Mouse (Mus musculus) erythroblast, adult 5-6 weeks (primary cell): Measurements from ENCODE around the gene Fam228b. TPM values are rescaled to one million over a fixed set of nuclear protein-coding genes. Genes with fewer than 3 reads are reported as not detected.
"Not testable (repeated sequence)": the region's sequence is repeated elsewhere in the genome, so short reads cannot be mapped to it uniquely, and the experiment has no call there.

Experiments used
- ATAC-seq: replicated peaks from 2 replicates; pipeline ENCODE4 v1.8.0; 2016; ENCODE audit warnings: moderate number of reproducible peaks, mild to moderate bottlenecking, moderate TSS enrichment, inconsistent platforms; ENCODE audit not compliant: poor library complexity, low FRiP score, severe bottlenecking
- total RNA-seq, 2 experiments: library from RNA; stranded (forward) in 1 of 2; stranded (reverse) in 1 of 2; fragments of 150-400 nt in 1 of 2; fragments of 200-764, 138-1000 nt in 1 of 2; gene quantifications; 2 replicates each; pipeline versions ENCODE4 v1.2.3 to v1.2.4; 2015 to 2017; ENCODE audit warnings: low replicate concordance in 2 of 2

Fam228b gene
- total RNA-seq (2015; ENCODE audit: low replicate concordance) (not detected in 2 replicates), total RNA-seq (2017; ENCODE audit: low replicate concordance) (not detected in 2 replicates)

DNA sequence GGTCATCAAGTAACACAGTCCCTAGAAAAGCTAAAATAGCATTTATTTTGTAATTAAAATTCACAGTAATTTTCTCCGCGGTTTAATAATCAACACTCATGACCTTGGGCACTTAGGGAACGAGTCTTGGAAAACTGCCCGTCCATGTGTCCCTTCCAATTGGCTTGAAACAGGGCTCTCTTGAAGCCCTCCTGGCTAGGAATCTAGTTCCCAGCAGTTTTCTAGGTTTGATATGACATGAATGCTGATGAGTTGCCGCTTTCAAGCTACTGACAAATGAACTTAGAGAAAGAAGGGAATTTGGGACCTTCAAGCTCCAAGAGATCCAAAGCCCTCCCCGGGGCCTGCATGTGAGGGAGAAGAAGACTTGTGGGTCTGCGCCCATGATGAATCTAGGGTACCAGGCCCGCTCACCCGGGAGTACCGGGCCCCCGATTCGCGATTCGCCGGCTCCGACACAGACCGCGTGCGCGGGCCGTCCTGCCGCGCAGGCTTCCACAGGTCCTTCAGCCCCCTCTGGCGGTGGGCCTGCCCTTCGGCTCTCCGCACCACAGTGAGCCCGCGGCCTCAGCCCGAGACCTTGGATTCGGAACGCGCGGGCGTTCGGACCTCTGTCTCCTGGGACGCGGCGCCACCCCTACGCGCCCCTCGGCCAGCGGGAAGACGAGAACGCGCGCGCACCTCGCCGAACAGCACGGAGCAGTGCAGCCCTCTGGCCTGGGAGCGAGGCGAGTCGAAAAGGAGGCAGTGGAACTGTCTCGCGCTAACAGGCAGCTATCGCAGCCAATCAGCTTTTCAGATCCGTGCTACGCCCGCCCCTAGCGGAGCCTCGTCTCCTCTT is at the start of gene Fam228b, which contains the start of gene Pfn4:
Fam228b (minus strand) TSS at position 776 of the 841 bp plus-strand sequence.
Pfn4 (plus strand) TSS at position 531 of the 841 bp plus-strand sequence.
- peak; percentile 97 for ATAC-seq

DNA sequence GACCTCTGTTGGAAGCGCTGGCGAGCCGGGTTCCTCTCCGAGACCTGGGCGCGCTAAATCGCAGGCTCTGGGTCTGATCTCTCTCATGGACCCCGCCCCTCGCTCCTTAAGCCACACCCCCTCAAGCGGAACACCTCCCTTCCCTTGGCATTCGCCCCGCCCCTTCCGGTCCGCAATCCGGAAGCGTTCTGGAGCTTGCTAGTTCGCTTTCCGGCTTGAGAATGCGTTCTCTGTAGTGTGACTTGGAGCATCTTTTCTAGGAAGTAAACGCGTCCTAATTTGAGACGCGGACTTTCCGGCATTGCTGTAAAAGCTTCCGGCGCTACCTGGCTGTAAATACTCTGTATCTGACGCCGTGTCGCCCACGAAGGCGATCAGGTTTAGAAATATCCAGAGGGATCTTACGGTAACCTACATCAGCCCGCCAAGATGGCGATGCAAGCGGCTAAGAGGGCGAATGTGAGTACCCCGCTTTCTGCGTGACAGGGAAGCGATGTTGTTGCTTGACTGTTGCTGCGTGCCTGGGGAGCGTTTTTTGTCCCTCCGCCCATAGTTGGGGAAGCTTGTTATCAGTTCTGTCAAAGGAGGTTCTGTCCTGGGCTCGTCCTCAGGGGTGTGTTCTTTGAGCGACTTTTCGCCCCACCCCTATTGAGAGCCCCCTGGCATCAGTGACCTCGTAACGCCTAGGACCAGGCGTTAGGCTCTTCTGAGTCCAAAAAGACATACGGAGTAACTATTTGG is 48.5 kb upstream of the Fam228b start, which contains the start of gene Sf3b6:
Sf3b6 (plus strand) TSS at position 184 of the 741 bp plus-strand sequence.
- peak; percentile 98 for ATAC-seq

DNA sequence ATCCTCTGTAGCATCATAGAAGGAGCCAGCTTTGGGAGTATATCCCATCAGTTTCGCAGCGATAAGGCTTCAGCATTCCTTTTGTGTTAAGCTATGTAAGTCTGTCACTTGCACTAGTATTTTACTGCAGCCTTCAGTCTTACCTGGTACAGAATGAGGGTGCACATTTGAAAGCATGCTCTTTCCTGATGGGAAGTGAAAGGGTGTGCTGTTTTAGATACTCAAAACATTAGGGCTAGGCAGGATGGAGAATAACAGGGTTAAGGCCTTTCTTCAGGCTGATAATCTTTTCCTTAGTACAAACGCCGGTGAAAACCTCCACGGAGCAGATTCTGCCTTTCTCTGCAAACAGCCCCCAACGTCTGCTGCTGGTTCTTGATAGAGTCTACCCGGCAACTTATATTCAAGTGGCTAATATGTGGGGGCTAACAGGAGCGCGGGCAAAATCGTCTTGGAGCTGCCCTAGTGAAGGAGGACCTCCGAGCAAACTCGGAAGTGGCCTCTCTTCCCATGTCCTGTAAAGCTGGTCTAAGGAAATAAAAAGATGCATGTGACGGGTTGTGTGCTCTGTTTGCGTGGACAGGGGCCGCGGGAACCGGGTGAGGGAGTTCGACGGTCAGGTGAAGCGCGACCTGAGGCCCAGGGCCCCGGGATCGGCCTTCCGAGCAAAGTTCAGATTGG is 47.8 kb upstream of the Fam228b start:
- peak; percentile 16; the same call in 1 of the 2 replicates for ATAC-seq

DNA sequence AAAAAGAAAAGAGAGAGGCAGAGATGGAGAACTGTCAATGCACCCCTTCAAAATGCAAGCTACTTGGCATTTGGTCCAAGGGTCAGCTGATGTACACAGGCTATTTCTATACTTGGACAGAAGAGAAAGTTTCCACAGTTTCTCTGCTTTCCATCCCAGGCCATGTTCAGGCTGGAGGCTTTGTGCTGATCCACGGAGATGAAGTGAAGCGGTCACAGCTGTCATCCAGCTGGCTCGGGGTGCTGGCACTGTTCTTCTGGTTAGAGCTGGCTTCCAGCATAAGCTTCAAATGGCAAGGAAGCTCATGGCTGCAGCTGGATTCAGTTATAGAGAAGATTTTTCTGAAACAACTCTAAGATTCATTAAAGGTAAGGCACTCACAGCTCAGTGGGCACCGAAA is 44.6 kb upstream of the Fam228b start:
- no peak for ATAC-seq

DNA sequence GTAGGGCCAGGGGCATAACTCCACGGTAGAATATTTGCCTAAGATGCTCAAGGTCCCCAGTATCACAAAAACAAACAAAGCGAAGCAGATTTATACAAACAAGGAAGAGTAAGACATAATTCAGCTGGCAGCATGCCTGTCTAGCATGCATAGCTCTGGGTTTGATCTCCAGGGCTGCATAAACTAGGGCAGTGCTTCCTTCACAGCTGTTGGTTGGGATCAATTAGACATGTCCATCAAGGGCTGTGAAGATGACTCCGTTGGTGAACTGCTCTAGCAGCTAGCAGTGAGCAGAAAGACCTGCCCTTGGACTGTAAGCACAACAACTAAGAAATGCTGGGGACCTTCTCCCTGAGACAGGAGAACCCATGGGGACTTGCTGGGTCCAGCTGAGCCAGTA is 42.6 kb upstream of the Fam228b start:
- no peak for ATAC-seq

DNA sequence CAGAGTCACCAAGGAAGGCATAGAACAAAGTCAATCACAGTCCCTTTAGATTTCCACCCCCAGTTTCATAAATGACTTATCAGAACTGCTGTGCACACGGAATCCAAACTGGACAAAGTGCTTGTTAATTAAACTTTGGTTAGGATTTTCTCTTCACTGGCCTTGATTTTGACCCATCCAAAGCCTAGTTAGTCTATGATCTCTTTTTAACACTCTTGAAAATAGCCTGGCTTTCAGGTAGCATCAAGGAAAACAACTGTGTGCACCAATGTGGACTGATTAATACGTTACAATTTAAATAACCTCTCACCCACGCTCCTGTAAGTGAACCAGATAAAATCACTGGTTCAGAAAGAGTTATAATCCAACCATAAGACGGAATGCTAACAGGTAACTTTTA is 42.0 kb upstream of the Fam228b start:
- ATAC-seq: no peak

DNA sequence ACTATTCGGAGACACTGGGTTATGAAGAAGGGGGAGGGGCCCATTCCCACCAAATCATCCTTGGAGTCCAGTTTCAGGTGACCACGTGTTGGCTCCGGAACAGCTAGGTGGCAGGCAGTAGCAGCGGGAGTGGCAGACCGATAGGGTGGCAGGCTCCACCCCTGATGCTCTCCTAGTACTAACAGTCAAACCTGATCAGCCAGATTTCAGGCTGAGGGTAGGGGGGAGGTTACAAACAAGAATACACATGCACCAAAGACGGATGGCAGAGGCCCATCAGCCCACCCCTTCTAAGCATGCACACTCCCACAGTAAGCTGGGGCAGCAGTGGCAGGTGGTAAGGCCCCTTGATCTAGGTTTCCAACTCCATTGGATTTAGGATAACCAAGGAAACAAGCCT is 28.4 kb upstream of the Fam228b start:
- not testable (repeated sequence) for ATAC-seq

DNA sequence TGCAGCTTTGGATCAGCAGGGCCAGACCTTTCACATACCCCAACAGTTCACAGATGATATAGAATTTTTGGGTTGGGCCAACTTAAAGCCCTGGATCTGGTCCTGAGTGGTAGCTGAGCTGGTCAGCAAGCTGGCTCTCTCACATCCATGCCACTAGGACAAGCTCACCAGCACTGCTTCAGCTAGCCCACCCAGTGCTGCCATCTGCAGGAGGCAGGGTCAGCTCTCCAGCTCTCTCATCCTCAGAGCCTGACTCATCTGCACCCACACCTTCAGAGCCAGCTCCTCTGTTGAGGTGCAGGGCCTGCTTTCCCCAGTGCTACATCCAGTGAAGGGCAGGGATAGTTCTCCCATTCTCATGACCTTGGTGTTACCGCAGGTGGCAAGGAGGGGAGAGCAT is 24.7 kb upstream of the Fam228b start:
- 0 out of 2 replicates have a peak, but pooled peaks have one; percentile 49 for ATAC-seq

DNA sequence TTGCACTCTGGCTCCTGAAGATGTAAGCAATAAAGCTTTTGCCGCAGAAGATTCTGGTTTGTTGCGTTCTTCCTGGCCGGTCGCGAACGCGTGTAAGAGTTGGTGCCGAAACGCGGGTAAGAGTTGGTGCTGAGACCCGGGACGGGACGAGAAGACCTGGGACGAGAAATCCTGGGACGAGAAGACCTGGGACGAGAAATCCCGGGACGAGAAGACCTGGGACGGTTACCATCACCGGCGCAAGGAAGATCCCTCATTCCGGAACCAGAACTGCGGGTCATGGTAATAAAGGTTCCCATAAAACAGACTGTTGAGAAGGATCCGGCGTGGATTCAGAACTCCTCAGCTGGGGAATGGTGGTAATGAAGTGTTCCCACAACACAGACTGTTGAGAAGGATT is 19.1 kb upstream of the Fam228b start:
- ATAC-seq: not testable (repeated sequence)

DNA sequence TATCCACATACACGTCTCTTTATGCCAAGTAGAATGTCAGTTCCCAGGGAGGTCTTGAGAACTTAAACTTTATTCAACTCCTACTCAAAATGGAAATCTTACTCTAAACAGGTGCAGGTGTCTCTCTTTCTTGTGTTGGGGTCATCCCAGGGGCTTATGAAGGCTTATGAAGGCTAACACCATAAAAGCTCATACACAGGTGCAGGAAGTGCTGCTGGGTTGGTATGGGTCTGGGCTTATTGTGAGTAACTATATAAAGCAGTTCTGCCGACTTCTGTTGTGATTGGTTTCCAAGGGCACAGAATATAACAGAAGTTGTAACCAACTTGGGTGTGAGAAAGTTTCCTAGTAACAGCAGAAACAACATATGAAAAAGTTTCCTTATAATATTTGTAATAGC is 15.4 kb upstream of the Fam228b start:
- ATAC-seq: no peak

DNA sequence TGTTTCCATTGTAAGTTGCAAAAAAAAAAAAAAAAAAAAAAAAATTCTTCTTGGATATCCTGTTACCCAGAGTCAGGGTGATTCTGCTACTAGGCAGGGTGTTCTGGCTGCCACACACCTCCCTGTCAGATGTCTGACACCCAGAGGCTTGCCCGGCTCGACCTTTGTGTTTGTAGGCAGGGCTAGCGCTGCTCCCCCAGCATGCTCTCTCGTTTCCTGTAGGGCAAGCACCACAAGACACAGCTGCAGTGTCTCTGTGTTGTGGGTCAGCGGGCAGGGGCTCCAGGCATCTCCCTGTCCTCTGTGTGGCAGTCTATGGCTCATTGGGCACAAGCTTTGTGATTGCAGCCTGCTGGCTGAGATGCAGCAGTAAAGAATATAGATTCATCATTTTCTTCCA is 14.5 kb upstream of the Fam228b start:
- ATAC-seq: no peak

DNA sequence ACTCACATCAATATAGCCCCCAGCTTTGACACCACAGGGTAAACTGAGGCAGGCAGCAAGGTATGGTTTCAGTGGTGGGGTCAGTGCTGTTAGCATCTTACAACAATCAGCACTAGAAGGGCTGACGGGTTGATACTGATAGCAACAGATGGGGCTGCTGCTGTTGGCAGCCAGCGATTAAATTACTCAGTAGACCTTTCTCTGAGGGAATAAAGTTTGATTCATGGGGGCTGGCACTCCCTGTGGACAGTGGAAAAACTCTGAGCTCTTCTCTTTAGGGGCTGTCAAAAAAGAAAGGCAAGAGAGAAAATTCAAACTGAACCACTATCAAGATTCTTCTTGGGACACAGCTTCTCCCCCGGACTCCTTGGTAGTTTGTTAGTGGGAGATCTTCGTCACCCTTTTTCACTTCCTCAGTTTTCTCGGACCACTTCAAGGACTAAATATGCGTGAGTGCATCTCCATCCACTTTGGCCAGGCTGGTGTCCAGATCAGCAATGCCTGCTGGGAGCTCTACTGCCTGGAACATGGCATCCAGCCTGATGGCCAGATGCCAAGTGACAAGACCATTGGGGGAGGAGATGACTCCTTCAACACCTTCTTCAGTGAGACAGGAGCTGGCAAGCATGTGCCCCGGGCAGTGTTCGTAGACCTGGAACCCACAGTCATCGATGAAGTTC is 12.8 kb upstream of the Fam228b start:
- ATAC-seq: not testable (repeated sequence)

DNA sequence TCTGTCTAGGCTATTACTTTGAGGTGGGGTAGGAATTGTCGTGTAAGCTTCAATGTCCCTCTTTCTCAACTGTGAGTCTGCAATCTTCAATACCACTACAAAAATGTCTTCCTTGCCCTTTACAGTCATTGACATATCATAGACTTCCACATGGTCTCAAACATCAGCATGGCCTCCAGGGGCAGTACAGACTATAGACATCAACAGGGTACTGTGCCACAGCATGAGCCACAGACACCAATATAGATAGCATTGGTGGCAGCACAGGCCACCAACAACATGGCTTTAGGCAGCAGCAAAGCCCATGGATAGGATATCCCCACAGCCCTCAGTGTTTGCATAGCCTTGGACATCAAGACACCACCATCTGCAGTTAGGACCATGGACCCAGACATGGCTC is 12.2 kb upstream of the Fam228b start:
- ATAC-seq: no peak

DNA sequence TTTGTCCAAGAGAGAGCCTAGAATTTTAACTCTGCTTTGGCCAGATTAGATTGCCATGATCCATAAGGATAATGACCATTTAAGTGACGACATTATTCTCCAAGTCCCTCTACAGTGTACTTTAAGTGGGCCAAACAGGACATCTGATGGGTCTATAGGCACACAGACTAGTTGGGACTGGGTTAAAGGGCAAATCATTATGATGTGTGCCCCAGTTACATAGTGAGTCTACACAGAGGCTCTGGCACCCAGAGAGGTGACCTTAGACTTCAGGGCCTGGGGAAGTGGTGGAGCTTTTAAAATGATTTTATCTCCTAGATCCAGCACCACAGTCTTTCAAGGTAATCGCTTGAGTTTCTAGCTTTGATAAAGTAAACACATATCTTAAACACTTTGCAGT is 11.2 kb upstream of the Fam228b start:
- no peak for ATAC-seq

DNA sequence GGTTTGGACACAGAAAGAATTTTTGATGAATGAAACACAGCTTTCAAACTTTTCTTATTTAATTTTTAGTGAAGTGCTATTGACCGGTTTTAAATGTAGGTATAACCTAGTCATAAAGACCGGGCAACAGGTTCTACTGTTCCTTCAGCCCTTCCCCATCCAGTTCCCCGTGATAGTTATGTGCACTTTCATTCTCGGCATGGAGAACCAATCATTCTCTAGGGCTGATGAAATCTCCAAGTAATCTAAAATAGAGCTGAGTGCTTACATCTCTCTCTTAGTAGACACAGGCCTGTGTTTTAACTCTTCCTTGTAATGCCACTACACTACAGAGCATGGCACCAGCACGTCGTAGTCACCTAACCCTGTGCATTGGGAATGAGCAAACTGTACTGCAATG is 8.7 kb upstream of the Fam228b start:
- no peak for ATAC-seq

DNA sequence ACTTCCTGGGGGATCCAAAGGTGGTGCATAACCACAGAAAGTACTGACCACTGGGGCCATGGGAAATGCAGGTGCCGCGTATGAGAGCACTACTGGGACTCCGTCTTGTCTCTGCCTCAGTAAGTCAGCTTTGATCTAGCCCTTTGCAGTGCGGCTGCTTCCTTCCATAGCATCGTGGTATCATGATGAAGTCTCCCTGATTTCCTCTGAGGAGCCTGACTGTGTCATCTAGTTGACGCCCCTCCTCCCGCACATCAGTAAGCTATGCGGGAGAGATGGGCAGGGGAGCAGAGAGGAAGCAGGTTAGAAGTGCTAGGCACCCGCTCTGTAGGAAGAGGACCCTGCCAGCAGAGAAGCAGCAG is 6.5 kb upstream of the Fam228b start:
- 0 out of 2 replicates have a peak, but pooled peaks have one; percentile 39 for ATAC-seq

DNA sequence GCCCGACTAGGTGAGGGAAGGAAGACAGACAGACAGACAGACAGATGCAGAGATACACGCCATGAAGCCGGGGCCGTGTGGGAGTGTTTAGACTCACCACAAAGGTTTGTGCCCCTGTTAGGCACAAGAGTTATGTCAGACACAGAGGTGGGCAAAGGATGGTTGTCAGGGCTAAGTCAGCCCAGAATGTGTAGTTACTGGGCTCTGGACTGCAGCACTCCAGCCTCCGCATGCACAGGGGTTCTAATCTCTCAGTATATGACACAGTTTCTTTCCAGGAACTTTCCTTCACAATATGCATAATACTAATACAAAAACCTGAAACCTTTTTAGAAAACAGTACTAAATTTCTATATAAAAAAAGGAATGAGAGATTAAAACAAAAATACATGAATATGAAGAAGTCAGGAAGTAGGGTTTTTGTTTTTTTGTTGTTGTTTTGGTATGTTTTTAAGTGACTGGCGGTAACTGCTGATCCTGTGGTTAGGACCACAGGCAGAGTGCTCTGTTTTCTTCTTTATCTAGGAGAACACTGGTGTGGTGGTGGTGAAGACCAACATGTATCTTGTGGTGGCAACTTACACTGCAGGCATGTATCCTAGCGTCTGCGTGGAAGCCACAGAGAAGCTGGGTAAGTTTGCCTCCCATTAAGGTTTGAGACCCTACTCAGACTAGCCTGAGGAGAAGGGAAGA is 6.0 kb upstream of the Fam228b start:
- ATAC-seq: peak; percentile 46; the same call in 1 of the 2 replicates

DNA sequence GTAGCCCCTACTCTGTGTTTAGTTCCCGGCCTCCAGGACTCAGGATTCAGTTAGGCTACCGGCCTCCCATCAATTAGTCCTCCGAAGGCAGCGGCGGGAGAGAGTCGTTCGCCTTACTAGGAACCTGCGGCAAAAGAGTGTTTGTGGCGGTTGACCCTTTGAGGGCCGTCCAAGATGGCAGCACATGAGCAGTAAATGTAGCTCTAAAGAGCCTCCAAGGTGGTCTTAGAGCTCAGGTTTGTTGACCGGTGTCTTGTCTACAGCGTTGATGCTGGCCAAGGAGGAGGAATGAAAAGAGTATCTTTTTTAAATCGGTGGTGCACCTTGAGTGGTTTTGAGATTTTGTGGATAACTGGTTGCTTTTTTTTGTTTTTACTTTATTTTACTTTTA is 261 bp upstream of the Fam228b start:
- ATAC-seq: peak; percentile 42

DNA sequence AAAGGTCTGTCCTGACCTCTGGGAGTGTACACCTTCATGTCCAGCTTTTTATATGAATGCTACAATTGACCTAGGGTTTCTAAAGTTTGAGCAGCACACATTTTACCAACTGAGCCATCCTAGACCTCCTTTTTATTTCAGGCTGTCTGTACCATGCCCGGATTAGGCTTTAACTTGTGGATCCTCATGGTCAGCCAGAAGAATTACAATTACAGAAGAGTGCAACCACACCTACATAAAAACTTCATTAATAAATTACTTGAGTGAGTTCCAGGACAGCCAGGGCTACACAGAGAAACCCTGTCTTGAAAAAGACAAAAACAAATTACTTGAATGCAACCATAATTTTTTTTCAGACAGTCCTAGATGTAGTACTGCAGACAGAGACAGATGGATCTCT is 12.0 kb downstream of the Fam228b start:
- ATAC-seq: no peak
